Comparison of ENCODE assay signal across 29 mouse cellular contexts in genomic region chr7:98871882-98872281, GRCm38 (mm10). TPM values are rescaled to one million over a fixed set of nuclear protein-coding genes. Genes with fewer than 3 reads are reported as not detected.
A peak's percentile ranks its signal among the peaks of the same experiment; 100 is the strongest.
DNase-seq lines count a peak whose midpoint lies in the region; ATAC-seq and TF ChIP-seq lines count a peak whose summit lies in the region.
"Had no signal": no experiment of that assay in that cellular context is flagged by ENCODE, and none has a peak within 500 bp of the region (broad histone marks: within the 10 kb centered on the region; RNA-seq: fewer than 3 reads in every experiment).

No protein-coding gene starts in this region.

- no peak overlapping the region for H3K4me3 ChIP-seq in CH12.LX (replicated peaks in 1 of 3; ENCODE audit: low read depth in 2 of 3, low read length in 2 of 3, poor library complexity in 1 of 3)
- H3K4me3 ChIP-seq in MEL (ENCODE audit: control insufficient read depth in 1 of 2, insufficient read depth in 1 of 2, low read depth in 2 of 2, low read length in 2 of 2) = no peak overlapping the region
- H3K4me3 ChIP-seq in midbrain, embryonic 13.5 days (replicated peaks) = no peak overlapping the region
- H3K4me3 ChIP-seq: embryonic facial prominence, embryonic 12.5 days; forebrain, embryonic 13.5 days; heart, embryonic 13.5 days; hindbrain, embryonic 12.5 days; left cerebral cortex, adult 2 months; neural tube, embryonic 15.5 days had no signal

- no peak overlapping the region for H3K9ac ChIP-seq in CH12.LX (ENCODE audit: insufficient read depth, low read depth)
- H3K9ac ChIP-seq in MEL (ENCODE audit: control insufficient read depth, low read depth, low read length, poor library complexity, severe bottlenecking) = no peak overlapping the region
- H3K9ac ChIP-seq in midbrain, embryonic 13.5 days (replicated peaks) = no peak overlapping the region
- H3K9ac ChIP-seq: embryonic facial prominence, embryonic 12.5 days; forebrain, embryonic 13.5 days; hindbrain, embryonic 12.5 days; neural tube, embryonic 15.5 days had no signal

- H3K79me2 ChIP-seq in CH12.LX (replicated peaks; ENCODE audit: control insufficient read depth, extremely low read depth, insufficient read depth, poor library complexity, severe bottlenecking) (no peaks in the 10 kb centered on the region), MEL (ENCODE audit: control insufficient read depth, insufficient read depth, low read length, poor library complexity) (no peaks in the 10 kb centered on the region)

- TF ChIP-seq EP300 in CH12.LX (IDR thresholded peaks at IDR 0.05; ENCODE audit: low read length) = no peak
- TF ChIP-seq EP300 in MEL (IDR thresholded peaks at IDR 0.05; ENCODE audit: low read depth in 1 of 2, low read length in 2 of 2) = no peak

- no peak for DNase-seq in frontal cortex, adult 2 months (ENCODE audit: extremely low spot score in 1 of 2, low spot score in 1 of 2)
- peak; percentile 18 to 19 for DNase-seq in kidney, postnatal 36 days
- no peak for DNase-seq in kidney, adult 8-10 months
- DNase-seq in CH12.LX (ENCODE audit: extremely low read depth) = no peak
- DNase-seq in MEL (ENCODE audit: low read depth, low spot score) = peak; percentile 39
- DNase-seq in layer of hippocampus, adult 9-10 months (ENCODE audit: low spot score) = no peak
- DNase-seq: adrenal gland, postnatal 14 days; cerebellum, adult 11 months; cerebellum, postnatal 14 days; gastrocnemius, postnatal 25 days; heart, adult 18-20 months; heart, postnatal 14 days; layer of hippocampus, adult 9-11 months; lung, adult 18-20 months; right cerebral cortex, adult 18-20 months; thymus, adult 18-20 months; thymus, postnatal 4 days had no signal

- no peak for TF ChIP-seq RAD21 in CH12.LX (IDR thresholded peaks at IDR 0.05; ENCODE audit: low read depth, low read length)
- no peak for TF ChIP-seq RAD21 in MEL (IDR thresholded peaks at IDR 0.05; ENCODE audit: low read depth, low read length)

- H3K27me3 ChIP-seq in CH12.LX (replicated peaks) (peaks cover 5% of the 10 kb centered on the region), MEL (ENCODE audit: control insufficient read depth in 1 of 2, insufficient read depth in 2 of 2, low read length in 2 of 2) (no peaks in the 10 kb centered on the region; a peak in 1 of 4 replicates)
- H3K27me3 ChIP-seq in midbrain, embryonic 13.5 days = 0 out of 2 replicates have a peak, but pooled peaks cover 4% of the 10 kb centered on the region
- H3K27me3 ChIP-seq: embryonic facial prominence, embryonic 12.5 days; heart, embryonic 13.5 days; hindbrain, embryonic 12.5 days; neural tube, embryonic 15.5 days had no signal

- H3K9me3 ChIP-seq in CH12.LX (replicated peaks; ENCODE audit: low read length) = no peaks in the 10 kb centered on the region
- H3K9me3 ChIP-seq in MEL (replicated peaks; ENCODE audit: insufficient read depth, low read length) = no peaks in the 10 kb centered on the region
- no peaks in the 10 kb centered on the region for H3K9me3 ChIP-seq in midbrain, embryonic 13.5 days
- H3K9me3 ChIP-seq: embryonic facial prominence, embryonic 12.5 days; forebrain, embryonic 13.5 days; heart, embryonic 13.5 days; hindbrain, embryonic 12.5 days; neural tube, embryonic 15.5 days had no signal

- dilution Hi-C loops in CH12.LX (cut with MboI; ENCODE audit: extremely low pct_ligation_motif_present, extremely low pct_unique_long_range_greater_than_20kb, low sequenced_read_pairs) = no loop called here

- H3K4me2 ChIP-seq in CH12.LX (ENCODE audit: insufficient read depth, low read depth, poor library complexity, severe bottlenecking) = peak overlapping the region; percentile 54
- no peak overlapping the region for H3K4me2 ChIP-seq in midbrain, embryonic 13.5 days (replicated peaks)
- H3K4me2 ChIP-seq: embryonic facial prominence, embryonic 12.5 days; forebrain, embryonic 13.5 days; heart, embryonic 13.5 days; hindbrain, embryonic 12.5 days; liver, embryonic 11.5 days; midbrain, embryonic 11.5 days; neural tube, embryonic 15.5 days had no signal

- in situ Hi-C loops in CH12.LX (cut with MboI; ENCODE audit: low pct_ligation_motif_present, low pct_unique_long_range_greater_than_20kb, low sequenced_read_pairs) = no loop called here

- peaks cover 12 to 42% of the 10 kb centered on the region in 2 experiments for H3K4me1 ChIP-seq in CH12.LX (ENCODE audit: control insufficient read depth in 1 of 2, insufficient read depth in 2 of 2)
- H3K4me1 ChIP-seq in MEL (ENCODE audit: control insufficient read depth in 1 of 2, insufficient read depth in 2 of 2, low read length in 2 of 2) = peaks cover 0 to 22% of the 10 kb centered on the region in 2 experiments; a peak in 2 of 4 replicates
- peaks cover 34% of the 10 kb centered on the region for H3K4me1 ChIP-seq in midbrain, embryonic 13.5 days (replicated peaks)

- H3K36me3 ChIP-seq in CH12.LX (replicated peaks in 1 of 2; ENCODE audit: control insufficient read depth in 1 of 2, insufficient read depth in 1 of 2, low read length in 1 of 2) (no peaks in the 10 kb centered on the region), MEL (ENCODE audit: control insufficient read depth in 1 of 2, insufficient read depth in 2 of 2, low read length in 2 of 2) (peaks cover 0 to 11% of the 10 kb centered on the region in 2 experiments; a peak in 2 of 4 replicates)
- H3K36me3 ChIP-seq in midbrain, embryonic 13.5 days = no peaks in the 10 kb centered on the region
- H3K36me3 ChIP-seq: embryonic facial prominence, embryonic 12.5 days; heart, embryonic 13.5 days; hindbrain, embryonic 12.5 days; neural tube, embryonic 15.5 days had no signal

- 0 out of 2 replicates have a peak, but pooled peaks have one; percentile 23 for ATAC-seq in frontal cortex, adult (ENCODE audit: low TSS enrichment)
- no peak for ATAC-seq in midbrain, embryonic 13.5 days
- ATAC-seq: CD4-positive, CD25-positive, alpha-beta regulatory T cell, adult 4 months; forebrain, embryonic 13.5 days; intestine, postnatal 0 days had no signal

- TF ChIP-seq POLR2A in CH12.LX (IDR thresholded peaks at IDR 0.05; ENCODE audit: low read depth, low read length) (no peak), MEL (IDR thresholded peaks at IDR 0.05; ENCODE audit: control insufficient read depth in 1 of 2, insufficient read depth in 1 of 2, low read depth in 1 of 2, low read length in 2 of 2, poor library complexity in 1 of 2) (no peak)

- 85% methylated on average over 12 of the region's 12 CpGs for WGBS in midbrain, embryonic 13.5 days

- TF ChIP-seq CTCF in CH12.LX (conservative IDR thresholded peaks at IDR 0.05 in 1 of 2, IDR thresholded peaks at IDR 0.05 in 1 of 2; ENCODE audit: low read depth in 2 of 2, low read length in 2 of 2) = no peak
- no peak for TF ChIP-seq CTCF in MEL (IDR thresholded peaks at IDR 0.05 in 2 of 3, conservative IDR thresholded peaks at IDR 0.05 in 1 of 3; ENCODE audit: control insufficient read depth in 1 of 3, insufficient read depth in 1 of 3, low read depth in 2 of 3, low read length in 3 of 3, poor library complexity in 1 of 3, severe bottlenecking in 1 of 3)

- H3K27ac ChIP-seq in CH12.LX (ENCODE audit: insufficient read depth, low read depth) (no peak overlapping the region), MEL (ENCODE audit: control insufficient read depth, low read depth, low read length) (no peak overlapping the region)
- H3K27ac ChIP-seq in midbrain, embryonic 13.5 days = no peak overlapping the region
- H3K27ac ChIP-seq: forebrain, embryonic 13.5 days; heart, embryonic 13.5 days; hindbrain, embryonic 12.5 days; left cerebral cortex, adult 2 months; neural tube, embryonic 15.5 days had no signal

TF ChIP-seq in CH12.LX, 34 proteins besides CTCF, POLR2A, EP300 and RAD21 (continues in another document):
- TF ChIP-seq SIN3A (IDR thresholded peaks at IDR 0.05; ENCODE audit: low read length) = no peak
- no peak for TF ChIP-seq PAX5 (IDR thresholded peaks at IDR 0.05; ENCODE audit: low read length)
- TF ChIP-seq SMC3 (IDR thresholded peaks at IDR 0.05; ENCODE audit: low read depth, low read length) = no peak
- TF ChIP-seq MYC (IDR thresholded peaks at IDR 0.05; ENCODE audit: low read depth, low read length) = peak; percentile 87
- TF ChIP-seq MAZ (IDR thresholded peaks at IDR 0.05; ENCODE audit: low read depth, low read length) = no peak
- no peak for TF ChIP-seq MXI1 (IDR thresholded peaks at IDR 0.05; ENCODE audit: low read depth, low read length)
- no peak for TF ChIP-seq KAT2A (IDR thresholded peaks at IDR 0.05; ENCODE audit: insufficient replicate concordance, low read length)
- no peak for TF ChIP-seq ETS1 (conservative IDR thresholded peaks at IDR 0.05; ENCODE audit: low read depth, low read length)
- no peak for TF ChIP-seq MAFK (IDR thresholded peaks at IDR 0.05; ENCODE audit: insufficient replicate concordance, low read length)
- TF ChIP-seq IRF4 (IDR thresholded peaks at IDR 0.05; ENCODE audit: low read depth, low read length) = 0 out of 2 replicates have a peak, but pooled peaks have one; percentile 20
- TF ChIP-seq UBTF (IDR thresholded peaks at IDR 0.05; ENCODE audit: low read depth, low read length) = no peak

TF ChIP-seq in MEL, 35 proteins besides CTCF, POLR2A, EP300 and RAD21:
- TF ChIP-seq RCOR1 (IDR thresholded peaks at IDR 0.05; ENCODE audit: low read depth, low read length) (no peak), E2F4 (IDR thresholded peaks at IDR 0.05; ENCODE audit: borderline replicate concordance, low read depth, low read length) (no peak), MAFK (IDR thresholded peaks at IDR 0.05; ENCODE audit: borderline replicate concordance, low read depth, low read length) (no peak), MYC (IDR thresholded peaks at IDR 0.05; ENCODE audit: low read depth, low read length) (0 out of 2 replicates have a peak, but pooled peaks have one; percentile 46), POLR2AphosphoS2 (IDR thresholded peaks at IDR 0.05; ENCODE audit: low read length) (no peak), POLR2AphosphoS5 (IDR thresholded peaks at IDR 0.05; ENCODE audit: borderline replicate concordance, low read depth, low read length) (no peak), KAT2A (conservative IDR thresholded peaks at IDR 0.05; ENCODE audit: low read depth, low read length) (no peak), ETS1 (IDR thresholded peaks at IDR 0.05; ENCODE audit: low read depth, low read length) (no peak), BHLHE40 (IDR thresholded peaks at IDR 0.05; ENCODE audit: borderline replicate concordance, low read depth, low read length) (no peak), ZNF384 (IDR thresholded peaks at IDR 0.05; ENCODE audit: low read depth, low read length) (peak; percentile 68), ZC3H11A (IDR thresholded peaks at IDR 0.05; ENCODE audit: low read depth, low read length) (no peak), CHD1 (IDR thresholded peaks at IDR 0.05; ENCODE audit: low read depth, low read length) (no peak)

RNA-seq across cellular contexts. Expression of gene Wnt11, which starts 37.0 kb away (rescaled TPM):
- polyA plus RNA-seq in frontal cortex, adult 2 months (2012; rRNA removed) = 0.82 and 0.90 TPM in 2 replicates
- total RNA-seq in CH12.LX (2012; rRNA removed) (0.21 TPM in 1 of 2 replicates, not detected in the other), CH12.LX (2014; rRNA removed) (not detected in 2 replicates), MEL (2012; rRNA removed) (not detected in 2 replicates)
- polyA plus RNA-seq in CH12.LX (2012; ENCODE audit: insufficient read length, low read depth) (not detected in 2 replicates), MEL (2012; ENCODE audit: insufficient read depth in 1 of 2, insufficient read length in 2 of 2, low read depth in 1 of 2, low replicate concordance in 2 of 2, missing spikeins in 1 of 2) (not detected)
- polyA plus RNA-seq in midbrain, embryonic 13.5 days (2015; fragmentation: Nextera tagmentation; extraction: Ambion mirVana) = 0.55 and 0.69 TPM in 2 replicates
- polyA plus RNA-seq: CD4-positive, CD25-positive, alpha-beta regulatory T cell, adult 4 months had no signal

Comparison
In these comparisons a context has a peak if more than half of its experiments do, and no peak if none do; other contexts are left out.
1. DNase-seq: peak in kidney, postnatal 36 days (2 of 2) and MEL (single experiment); none in frontal cortex, adult 2 months (0 of 2), kidney, adult 8-10 months (0 of 2), CH12.LX (single experiment) and layer of hippocampus, adult 9-10 months (single experiment).